Mouse (Mus musculus) left cerebral cortex, postnatal 10 days (tissue): ENCODE measurements at regions not wholly inside any gene's neighbourhood (a gene's known extent, or its start where the extent isn't known, plus 50 kb on each side); places are given as distances from the start of the nearest gene placed in this dataset.

ENCODE experiments used
- DNase-seq, 2 experiments: peaks; one replicate each; pipeline ENCODE4 v3.0.0; 2021 to 2022; ENCODE audit warnings: low spot score in 2 of 2, mixed read lengths in 1 of 2; ENCODE audit errors: extremely low spot score in 1 of 2
- intact Hi-C: fragments of 180-260 bp; cut with DNase I; formaldehyde crosslinking; loops from one replicate; pipeline ENCODE4 v1.15.1; 2025

DNA sequence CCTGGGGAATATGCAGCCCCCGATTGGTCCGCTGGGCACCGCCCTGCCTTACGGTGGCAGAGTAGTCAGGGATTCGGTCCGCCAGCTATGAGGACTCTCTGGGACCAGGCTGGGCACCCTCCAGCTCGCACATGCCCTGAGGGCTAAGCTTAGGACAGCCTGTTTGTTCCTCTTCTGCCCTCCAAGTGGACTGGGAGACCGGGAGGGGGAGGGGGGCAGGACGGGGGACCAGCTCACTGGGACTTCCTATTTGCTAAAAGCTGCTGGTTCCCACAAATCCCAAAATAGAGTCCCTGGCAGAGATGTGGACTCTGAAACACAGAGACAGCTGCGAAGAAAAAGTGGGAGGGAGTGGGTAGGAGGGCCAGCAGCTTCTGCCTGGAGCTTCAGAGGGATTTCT is 423.6 kb upstream of the Tbx3 start:
- intact Hi-C loops = no loop called here
- peak; percentile 59 to 81 for DNase-seq

DNA sequence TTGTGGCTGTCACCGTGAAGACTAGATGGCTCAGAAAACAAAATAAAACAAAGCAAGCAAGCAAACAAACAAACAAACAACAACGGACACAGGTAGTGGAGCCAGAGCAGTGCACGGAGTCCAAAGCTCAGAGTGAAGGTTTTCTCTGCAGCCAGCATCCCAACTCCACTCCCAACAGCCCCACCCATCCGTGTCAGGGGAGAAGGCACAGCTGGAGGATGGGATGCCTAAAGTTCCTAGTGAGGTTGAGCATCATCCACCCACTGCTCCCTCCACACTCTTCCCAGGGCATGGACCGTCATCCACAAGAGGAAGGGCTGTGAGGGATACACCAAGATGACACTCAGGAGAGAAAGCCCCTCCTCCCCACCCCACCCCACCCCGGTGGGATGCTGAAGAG is 421.8 kb upstream of the Tbx3 start:
- intact Hi-C loops = no loop called here
- no peak for DNase-seq

DNA sequence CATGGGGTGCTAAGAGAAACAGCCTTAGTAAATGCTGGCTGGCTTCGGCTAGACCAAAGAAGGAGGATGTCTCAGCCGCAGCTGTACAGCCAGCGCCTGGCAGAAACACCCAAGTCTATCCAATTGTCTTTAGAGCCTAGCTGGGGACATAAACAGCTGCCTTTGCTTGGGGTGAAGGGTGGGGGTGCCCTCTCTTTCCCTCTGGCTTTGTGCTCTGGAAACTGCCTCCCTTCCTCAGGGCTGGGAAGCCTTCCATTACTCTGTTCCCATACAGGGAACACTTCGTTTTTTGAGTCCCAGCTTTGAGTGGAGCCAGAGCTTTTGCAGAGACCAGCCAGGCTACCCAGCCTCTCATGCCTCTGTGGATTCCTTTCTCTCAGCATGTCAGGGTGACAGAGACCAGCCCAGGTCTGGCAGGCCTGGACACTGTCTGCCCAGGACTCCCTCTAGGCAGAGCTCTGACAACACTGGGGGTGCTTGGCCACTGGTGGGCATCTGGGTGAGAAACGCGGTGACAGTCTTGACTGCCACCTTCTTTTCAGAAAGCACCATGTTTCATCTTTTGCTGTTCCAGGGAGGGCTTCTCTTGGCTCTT is 421.2 kb upstream of the Tbx3 start:
- intact Hi-C loops = no loop called here

DNA sequence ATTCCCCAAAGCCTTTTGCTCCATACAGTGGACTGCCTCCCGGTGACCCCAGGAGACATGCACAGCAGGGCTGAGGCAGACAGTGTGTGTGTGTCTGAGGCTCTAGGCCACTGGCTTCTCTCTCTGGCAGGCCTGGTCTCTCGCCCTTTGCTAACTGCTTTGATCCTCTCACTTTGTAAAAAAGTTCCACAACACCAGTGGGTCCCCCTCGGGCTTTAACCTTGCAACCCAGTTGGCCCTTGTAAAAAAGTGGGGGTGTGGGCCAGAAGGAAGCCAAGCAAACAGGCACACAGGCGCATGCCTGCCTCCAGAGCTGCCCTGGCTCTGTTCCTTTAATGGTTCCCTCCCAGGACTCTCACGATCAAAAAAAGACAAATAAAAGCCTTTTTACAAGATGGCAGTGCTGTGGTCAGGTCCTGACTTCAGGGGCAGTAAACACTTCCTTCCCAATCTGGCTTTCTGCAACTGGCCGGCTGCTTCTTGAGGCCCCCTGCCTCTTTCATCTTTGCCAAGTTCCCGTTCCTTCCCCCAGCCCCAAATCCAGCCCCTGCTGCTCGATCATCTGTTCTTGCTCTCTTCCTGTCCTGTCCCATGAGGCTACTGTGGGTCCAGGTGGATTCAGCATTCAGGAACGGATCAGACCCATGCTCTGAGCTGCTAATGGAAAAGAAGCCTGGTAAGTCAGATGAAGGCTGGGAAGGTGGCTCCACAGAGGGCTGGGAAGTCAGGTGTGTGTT is 419.0 kb upstream of the Tbx3 start:
- no peak for DNase-seq
- intact Hi-C loops = no loop called here

More for the DNA sequence above, 421.2 kb upstream of the Tbx3 start:
- DNase-seq = no peak

- intact Hi-C loops = no loop called here
- no peak for DNase-seq
These were observed 412.9 kb upstream of the Tbx3 start for GRCm38 (mm10) chr5:119257374-119258120.

DNA sequence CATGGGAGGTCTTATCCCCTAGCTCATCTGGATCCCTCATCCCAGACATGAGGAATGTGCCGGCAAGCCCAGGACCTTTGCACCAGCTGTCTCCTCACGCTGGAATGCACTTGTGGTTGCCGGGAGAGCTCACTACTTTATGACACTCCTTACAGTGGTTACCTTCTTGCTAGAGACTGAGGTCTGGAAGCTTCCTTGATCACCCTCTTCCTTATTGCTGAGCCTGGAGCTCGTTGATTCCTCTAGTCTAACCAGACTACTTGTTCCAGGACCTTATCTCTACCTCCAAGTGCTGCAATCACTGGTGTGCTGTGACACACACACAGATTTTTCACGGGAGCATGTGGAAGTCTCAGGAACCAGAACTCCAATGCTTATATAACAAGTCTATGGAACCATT is 411.6 kb upstream of the Tbx3 start:
- DNase-seq = no peak
- intact Hi-C loops = no loop called here

GRCm38 (mm10) chr5:119265149-119265890 is 405.1 kb upstream of the Tbx3 start:
- intact Hi-C loops = no loop called here
- DNase-seq = peak; percentile 49 to 55

GRCm38 (mm10) chr5:119271234-119271852 is 399.1 kb upstream of the Tbx3 start:
- no peak for DNase-seq
- intact Hi-C loops = no loop called here

DNA sequence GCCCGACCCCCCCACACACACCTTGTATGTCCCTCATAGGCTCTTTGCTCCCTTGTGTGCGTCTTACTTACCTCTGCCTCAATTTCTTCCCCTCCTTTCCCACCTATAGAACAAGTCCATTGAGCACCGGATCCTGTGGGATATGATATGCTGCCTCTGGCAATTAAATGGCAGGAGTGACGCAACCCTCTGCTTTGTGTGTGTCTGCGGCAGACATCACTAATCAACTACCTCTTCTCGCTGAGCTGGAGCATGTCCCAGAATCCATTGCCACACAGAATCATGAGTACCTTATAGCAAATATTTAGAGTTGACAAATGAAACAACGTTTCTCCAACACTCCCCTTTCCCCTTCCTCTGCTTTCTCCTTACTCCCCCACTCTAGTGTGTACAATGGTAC is 397.3 kb upstream of the Tbx3 start:
- no peak for DNase-seq
- intact Hi-C loops = no loop called here

DNA sequence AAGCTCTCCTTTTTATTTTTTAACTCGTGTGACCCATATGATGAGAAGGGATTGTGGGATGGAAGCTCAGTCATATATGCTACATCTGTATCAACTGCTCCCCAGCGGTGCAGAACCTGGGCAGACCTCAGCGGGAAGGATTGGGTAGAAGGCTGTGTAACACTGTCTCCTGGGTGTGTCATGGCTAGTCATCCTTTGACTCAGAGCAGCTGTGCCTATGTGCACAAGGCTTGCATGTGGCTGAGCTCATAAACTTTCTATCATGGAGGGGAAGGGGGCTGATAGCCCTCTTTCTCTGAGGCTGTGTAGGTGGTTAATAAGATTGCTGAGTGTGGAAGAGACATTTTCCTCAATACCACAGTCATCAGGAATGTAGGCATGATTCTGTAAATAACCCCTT is 396.9 kb upstream of the Tbx3 start:
- intact Hi-C loops = no loop called here
- no peak for DNase-seq

- intact Hi-C loops = no loop called here
- DNase-seq = no peak
These were observed 395.5 kb upstream of the Tbx3 start for GRCm38 (mm10) chr5:119274817-119275494.

DNA sequence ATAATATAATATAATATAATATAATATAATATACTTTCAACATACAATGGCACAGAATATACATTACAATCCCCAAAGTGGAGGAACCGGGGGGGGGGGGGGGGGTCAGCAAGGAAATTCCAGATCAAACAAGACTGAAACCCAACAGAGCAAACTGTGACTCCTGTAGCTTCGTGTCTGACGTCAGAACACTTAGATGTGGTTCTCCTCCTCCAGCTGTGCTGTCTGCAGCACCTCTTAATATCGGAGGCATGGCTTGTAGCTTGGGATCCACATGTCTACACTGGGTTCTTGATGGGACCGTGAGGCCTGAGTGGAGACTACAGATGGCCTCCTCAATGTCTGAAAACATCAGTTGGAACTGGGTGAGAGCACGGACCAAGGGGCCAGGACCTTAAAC is 390.3 kb upstream of the Tbx3 start:
- DNase-seq = no peak
- intact Hi-C loops = no loop called here

GRCm38 (mm10) chr5:119289808-119290207 is 380.7 kb upstream of the Tbx3 start:
- no peak for DNase-seq
- intact Hi-C loops = no loop called here

GRCm38 (mm10) chr5:119292323-119292722 is 378.1 kb upstream of the Tbx3 start:
- no peak for DNase-seq
- intact Hi-C loops = no loop called here

- DNase-seq = no peak
- intact Hi-C loops = no loop called here
These were observed 377.6 kb upstream of the Tbx3 start for GRCm38 (mm10) chr5:119292889-119293288.

DNA sequence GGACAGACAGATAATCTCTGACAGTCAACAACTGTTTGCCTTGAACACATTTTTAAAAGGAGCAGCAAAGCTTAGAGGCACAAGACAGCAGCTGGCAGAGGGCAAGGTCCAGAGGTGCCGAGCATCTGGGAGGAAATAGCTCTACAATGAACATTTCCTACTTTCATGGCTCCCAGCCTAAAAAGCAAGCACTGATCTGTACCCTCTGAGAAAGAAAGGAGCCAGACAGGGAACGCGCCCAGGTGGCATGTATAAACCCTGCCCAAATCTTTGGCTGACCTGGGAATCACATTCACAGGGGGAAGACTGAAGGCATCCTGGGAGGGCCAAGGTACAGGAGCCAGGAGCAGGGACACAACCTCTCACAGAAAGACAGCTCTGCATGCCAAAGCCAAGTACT is 371.2 kb upstream of the Tbx3 start:
- intact Hi-C loops = no loop called here
- no peak for DNase-seq

- intact Hi-C loops = no loop called here
- no peak for DNase-seq
These were observed 370.4 kb upstream of the Tbx3 start for GRCm38 (mm10) chr5:119300106-119300505.

DNA sequence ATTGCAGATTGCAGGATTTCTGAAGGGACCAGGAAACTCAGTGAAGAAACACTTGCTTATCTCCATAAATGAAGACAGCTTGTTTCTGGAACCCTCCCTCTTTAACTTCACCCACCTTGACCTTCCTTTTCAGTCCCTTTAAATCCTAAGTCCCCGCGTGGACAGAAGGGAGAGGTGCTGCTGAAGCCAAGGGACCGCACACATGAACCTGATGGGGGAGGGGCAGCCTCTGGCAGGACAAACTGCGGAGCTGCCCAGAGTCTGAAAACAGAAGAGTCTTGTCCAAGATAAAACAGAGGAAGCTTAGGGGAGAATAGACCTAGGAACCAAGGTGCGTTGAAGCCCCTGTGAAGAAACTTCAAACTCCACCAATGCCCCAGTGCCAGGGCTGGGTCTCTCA is 368.9 kb upstream of the Tbx3 start:
- no peak for DNase-seq
- intact Hi-C loops = no loop called here

DNA sequence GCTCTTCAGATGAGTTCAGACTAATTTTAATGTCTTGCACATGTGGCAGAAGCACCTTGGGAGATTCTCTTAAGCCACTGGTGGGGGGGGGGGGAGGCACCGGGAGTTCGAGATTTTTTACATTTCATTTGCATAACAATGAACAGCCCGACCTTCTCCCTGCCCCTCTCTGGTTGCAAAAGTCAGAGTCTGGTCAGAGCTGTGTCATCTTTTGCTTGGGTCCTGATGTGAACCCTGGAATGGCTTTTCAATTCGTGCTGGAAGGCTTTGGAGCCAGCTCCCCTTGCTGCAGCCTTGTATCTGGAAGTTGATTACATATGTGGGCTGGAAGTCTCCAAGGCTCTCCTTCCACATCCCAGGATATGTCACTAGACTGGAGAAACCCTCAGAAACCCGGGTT is 365.7 kb upstream of the Tbx3 start:
- DNase-seq = no peak

More for the DNA sequence above, 365.7 kb upstream of the Tbx3 start:
- intact Hi-C loops = no loop called here
